Mouse (Mus musculus): Measurements from ENCODE around the gene Lgals3bp.
A peak's percentile ranks its signal among the peaks of the same experiment; 100 is the strongest.

The Lgals3bp gene

GRCm38 (mm10) chr11:118423266-118423971, 21.5 kb upstream of the Lgals3bp start:
- peak; percentile 43 for DNase-seq (ENCODE audit: low spot score)

GRCm38 (mm10) chr11:118420261-118420660, 18.4 kb upstream of the Lgals3bp start:
- DNase-seq (ENCODE audit: low spot score) = no peak

GRCm38 (mm10) chr11:118418834-118419504, 17.1 kb upstream of the Lgals3bp start, which contains the start of gene Cant1:
Gene Cant1, minus strand, starts transcription at chr11:118419086.
- DNase-seq (ENCODE audit: low spot score) = peak; percentile 89

GRCm38 (mm10) chr11:118418442-118418833, 16.5 kb upstream of the Lgals3bp start:
- no peak for DNase-seq (ENCODE audit: low spot score)

- no peak for DNase-seq (ENCODE audit: low spot score)
Observed at GRCm38 (mm10) chr11:118417496-118417895, 15.6 kb upstream of the Lgals3bp start.

- DNase-seq (ENCODE audit: low spot score) = no peak
Observed at GRCm38 (mm10) chr11:118416046-118416445, 14.2 kb upstream of the Lgals3bp start.

- no peak for DNase-seq (ENCODE audit: low spot score)
Observed at GRCm38 (mm10) chr11:118415630-118416029, 13.7 kb upstream of the Lgals3bp start.

- no peak for DNase-seq (ENCODE audit: low spot score)
Observed at GRCm38 (mm10) chr11:118414270-118414669, 12.4 kb upstream of the Lgals3bp start.

- no peak for DNase-seq (ENCODE audit: low spot score)
Observed at GRCm38 (mm10) chr11:118413055-118413454, 11.2 kb upstream of the Lgals3bp start.

GRCm38 (mm10) chr11:118412601-118413000, 10.7 kb upstream of the Lgals3bp start:
- DNase-seq (ENCODE audit: low spot score) = no peak

- no peak for DNase-seq (ENCODE audit: low spot score)
Observed at GRCm38 (mm10) chr11:118411271-118411670, 9.4 kb upstream of the Lgals3bp start.

GRCm38 (mm10) chr11:118410479-118410878, 8.6 kb upstream of the Lgals3bp start:
- DNase-seq (ENCODE audit: low spot score) = no peak

GRCm38 (mm10) chr11:118410073-118410444, 8.2 kb upstream of the Lgals3bp start:
- DNase-seq (ENCODE audit: low spot score) = no peak

GRCm38 (mm10) chr11:118409106-118410072, 7.5 kb upstream of the Lgals3bp start:
- no peak for DNase-seq (ENCODE audit: low spot score)

- no peak for DNase-seq (ENCODE audit: low spot score)
Observed at GRCm38 (mm10) chr11:118408051-118408740, 6.3 kb upstream of the Lgals3bp start.

GRCm38 (mm10) chr11:118407318-118407910, 5.5 kb upstream of the Lgals3bp start:
- no peak for DNase-seq (ENCODE audit: low spot score)

GRCm38 (mm10) chr11:118406521-118406920, 4.6 kb upstream of the Lgals3bp start:
- DNase-seq (ENCODE audit: low spot score) = peak; percentile 8

GRCm38 (mm10) chr11:118405311-118405710, 3.4 kb upstream of the Lgals3bp start:
- peak; percentile 5 for DNase-seq (ENCODE audit: low spot score)

- peak; percentile 9 for DNase-seq (ENCODE audit: low spot score)
Observed at GRCm38 (mm10) chr11:118403951-118404899, 2.3 kb upstream of the Lgals3bp start.

- no peak for DNase-seq (ENCODE audit: low spot score)
Observed at GRCm38 (mm10) chr11:118403183-118403582, 1.3 kb upstream of the Lgals3bp start.

All from urinary bladder, postnatal 10 days (tissue).